Mouse (Mus musculus): Measurements from ENCODE around the gene Trhr2.

Trhr2 gene

DNA sequence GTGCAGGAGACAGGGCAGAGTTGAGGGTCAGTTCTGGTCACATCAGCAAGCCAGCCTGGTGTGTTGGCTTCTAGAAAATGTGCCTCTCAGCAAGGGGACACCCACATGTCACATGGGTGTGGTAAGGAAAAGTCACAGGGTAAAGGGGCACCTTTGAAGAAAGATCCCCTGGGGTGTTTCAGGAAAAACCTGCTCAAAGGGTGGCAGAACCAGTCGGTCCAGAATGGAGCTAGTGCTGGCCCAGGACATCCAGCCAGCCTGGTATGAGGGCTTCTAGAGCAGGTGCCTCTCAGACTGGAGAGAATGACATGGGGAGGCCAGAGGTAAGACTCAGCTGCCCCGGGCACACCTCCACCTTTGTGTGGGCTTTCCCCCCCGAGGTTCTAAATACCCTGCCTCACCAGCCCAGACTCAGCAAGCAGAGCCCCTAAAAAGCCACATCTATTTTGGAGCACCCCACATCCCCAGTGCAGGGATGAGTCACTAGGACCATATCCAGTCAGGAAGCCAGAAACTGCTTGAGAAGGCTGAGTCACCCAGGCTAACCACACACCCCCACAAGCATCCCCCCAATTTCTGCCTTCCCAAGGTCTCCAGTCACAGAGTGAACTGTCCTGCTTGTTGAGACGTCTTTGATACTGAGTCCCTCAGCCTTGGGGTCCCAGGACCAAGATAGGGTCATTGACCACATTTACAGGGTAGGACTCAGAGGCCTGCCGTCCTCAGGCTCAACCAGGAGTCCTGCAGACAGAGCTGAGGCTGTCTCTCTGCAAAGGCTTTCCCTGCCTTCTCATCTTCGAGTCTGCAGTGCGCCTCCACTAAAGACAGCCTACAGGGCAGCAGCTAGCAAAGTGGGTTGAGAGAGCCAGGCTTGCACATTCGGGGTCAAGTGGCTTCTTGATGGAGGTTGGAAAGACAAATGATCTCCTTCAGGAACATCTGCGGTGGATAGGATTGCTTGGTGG, 4.6 kb downstream of the Trhr2 start:
- DNase-seq (ENCODE audit: low read depth in 2 of 2, low spot score in 2 of 2), result no peak

DNA sequence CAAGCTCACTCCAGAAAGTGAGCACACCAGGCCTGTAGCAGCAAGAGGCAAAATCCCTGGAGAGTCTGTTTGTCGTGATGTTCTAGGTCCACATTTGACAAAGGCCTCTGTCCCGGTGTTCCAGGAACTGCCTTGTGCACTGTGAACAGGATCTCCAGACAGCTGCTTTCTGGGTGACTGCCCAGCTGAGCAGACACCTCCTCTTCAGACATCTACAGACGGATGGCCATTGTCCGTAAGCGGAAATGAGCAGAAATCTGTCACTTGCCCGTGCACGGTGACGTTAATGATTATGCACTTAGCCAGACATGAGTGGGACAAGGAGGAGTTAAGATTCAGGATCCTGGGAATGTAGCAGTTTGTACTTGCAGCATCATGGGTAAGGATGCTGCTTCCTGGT, 6.4 kb downstream of the Trhr2 start:
- no peak for DNase-seq (ENCODE audit: low read depth in 2 of 2, low spot score in 2 of 2)

- DNase-seq (ENCODE audit: low read depth in 2 of 2, low spot score in 2 of 2), result no peak
Measured at GRCm38 (mm10) chr8:122350309-122351089, 10.0 kb downstream of the Trhr2 start.

GRCm38 (mm10) chr8:122349357-122350297, 10.9 kb downstream of the Trhr2 start:
- no peak for DNase-seq (ENCODE audit: low read depth in 2 of 2, low spot score in 2 of 2)

- no peak for DNase-seq (ENCODE audit: low read depth in 2 of 2, low spot score in 2 of 2)
Measured at GRCm38 (mm10) chr8:122347811-122348552, 12.6 kb downstream of the Trhr2 start.

DNA sequence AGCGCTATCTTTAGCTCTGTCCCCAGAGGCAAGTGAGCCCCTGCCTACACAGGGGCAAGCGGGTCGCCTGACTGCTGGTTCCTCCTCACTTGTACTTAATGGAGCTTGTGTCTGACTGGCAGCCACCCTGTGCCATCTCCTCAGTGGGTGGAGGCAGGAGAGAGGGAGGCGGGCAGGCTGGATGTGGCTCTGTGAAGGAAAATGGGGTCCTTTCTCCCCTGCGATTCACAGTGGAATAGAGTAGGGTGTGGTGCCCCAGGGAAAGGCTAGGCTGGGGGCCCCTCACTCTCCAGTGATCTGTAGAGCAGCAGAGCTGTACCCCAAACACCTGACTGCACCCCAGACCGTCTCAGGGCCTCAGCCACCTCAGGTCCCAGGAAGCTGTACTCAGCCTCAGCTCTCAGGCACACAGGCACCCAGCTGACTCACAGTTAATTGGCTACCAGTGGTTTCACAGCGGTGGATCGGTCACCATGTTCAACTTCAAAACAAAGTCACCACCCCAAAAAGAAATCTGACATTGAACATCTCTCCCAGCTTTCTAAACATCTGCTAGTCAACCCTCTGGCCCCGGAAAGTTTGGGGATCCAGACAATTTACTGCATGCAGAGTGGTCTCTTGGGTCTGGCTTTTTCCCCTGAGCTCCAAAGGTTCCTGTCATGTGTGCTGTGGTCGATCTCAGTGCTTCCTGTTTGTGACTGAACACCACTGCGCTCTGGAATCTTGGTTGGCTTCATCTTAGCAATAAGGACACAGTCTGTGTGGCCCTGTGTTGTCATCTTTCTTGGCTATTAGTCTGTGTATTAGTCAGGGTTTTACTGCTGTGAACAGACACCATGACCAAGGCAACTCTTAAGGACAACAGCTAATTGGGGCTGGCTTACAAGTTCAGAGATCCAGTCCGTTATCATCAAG, 15.1 kb downstream of the Trhr2 start:
- DNase-seq (ENCODE audit: low read depth in 2 of 2, low spot score in 2 of 2), result no peak

GRCm38 (mm10) chr8:122344219-122344618, 16.3 kb downstream of the Trhr2 start:
- DNase-seq (ENCODE audit: low read depth in 2 of 2, low spot score in 2 of 2), result no peak

- DNase-seq (ENCODE audit: low read depth in 2 of 2, low spot score in 2 of 2), result no peak
Measured at GRCm38 (mm10) chr8:122343758-122344157, 16.8 kb downstream of the Trhr2 start.

DNA sequence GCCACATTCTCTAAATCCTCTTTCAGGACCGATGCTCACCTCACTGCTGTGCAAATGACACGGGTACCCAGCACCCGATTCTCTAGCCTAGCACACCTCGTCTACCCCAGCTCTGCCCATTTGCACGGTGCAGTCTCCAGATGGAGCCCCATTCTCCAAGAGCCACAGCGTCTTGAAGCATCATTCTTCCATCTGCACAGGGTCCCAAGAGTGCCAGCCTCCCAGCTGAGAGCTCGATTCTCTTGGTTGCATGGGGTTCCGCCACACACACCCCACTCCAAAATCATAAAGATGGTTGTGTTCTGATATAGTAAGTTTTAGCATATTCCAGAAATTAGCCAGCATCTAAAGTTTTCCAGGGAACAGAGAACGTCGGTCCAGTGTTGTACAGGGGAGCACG, 17.2 kb downstream of the Trhr2 start:
- no peak for DNase-seq (ENCODE audit: low read depth in 2 of 2, low spot score in 2 of 2)

DNA sequence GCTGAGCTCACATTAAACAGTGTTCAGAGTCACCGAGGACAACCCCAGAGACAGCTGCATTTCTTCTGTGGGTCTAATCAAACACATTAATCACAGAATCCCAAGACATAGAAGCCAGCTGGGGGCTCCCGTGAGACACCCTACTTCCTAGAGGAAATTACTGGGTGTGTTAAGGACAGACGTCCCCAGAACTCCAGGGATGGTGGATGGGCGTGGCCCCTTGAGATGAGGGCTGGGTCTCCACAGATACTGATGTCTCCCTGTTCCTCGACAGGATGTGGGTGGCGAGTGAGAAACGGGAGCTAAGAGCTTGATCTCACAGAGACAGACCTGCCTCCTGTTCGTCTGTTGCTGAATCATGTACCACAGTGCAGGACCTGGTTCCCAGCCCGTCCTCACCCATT, 17.7 kb downstream of the Trhr2 start:
- DNase-seq (ENCODE audit: low read depth in 2 of 2, low spot score in 2 of 2), result no peak

DNA sequence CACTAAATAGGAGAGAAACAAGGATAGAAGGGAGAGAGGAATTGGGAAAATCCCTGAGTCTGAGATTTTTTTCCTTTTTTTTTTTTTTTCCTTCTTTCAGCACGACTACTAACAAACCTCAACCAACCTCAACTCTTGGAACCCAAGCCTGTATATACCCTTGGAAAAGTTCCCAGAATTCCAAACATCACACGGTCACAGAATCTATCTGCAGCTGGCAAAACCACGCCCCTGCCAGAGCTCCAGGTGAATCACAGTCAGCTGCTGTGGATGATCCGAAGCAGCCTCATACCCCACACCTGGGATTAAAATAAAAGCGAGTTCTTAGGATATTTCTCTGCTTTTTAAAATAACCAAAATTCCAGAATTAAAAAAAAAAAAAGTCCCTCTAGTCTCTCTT, 18.2 kb downstream of the Trhr2 start:
- no peak for DNase-seq (ENCODE audit: low read depth in 2 of 2, low spot score in 2 of 2)

GRCm38 (mm10) chr8:122341790-122342189, 18.8 kb downstream of the Trhr2 start:
- no peak for DNase-seq (ENCODE audit: low read depth in 2 of 2, low spot score in 2 of 2)

DNA sequence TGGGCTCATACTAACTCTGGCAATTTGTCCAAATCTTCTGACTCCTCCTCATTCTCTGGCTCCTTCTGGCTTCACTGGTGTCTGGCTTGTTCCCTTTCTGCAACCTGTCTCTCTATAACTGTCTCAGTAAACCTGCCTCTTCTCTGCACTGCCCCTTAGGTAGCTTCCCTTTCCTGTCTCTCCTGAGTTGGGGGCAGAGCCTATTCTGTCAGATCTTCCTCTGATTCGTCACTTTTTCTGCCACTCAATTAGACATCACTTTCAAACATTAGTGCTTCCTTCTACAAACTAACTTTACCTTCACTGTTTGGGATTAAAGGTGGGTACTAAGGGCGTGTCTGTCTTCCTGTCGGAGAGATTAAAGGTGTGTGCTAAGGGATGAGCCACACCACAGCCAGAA, 19.8 kb downstream of the Trhr2 start:
- no peak for DNase-seq (ENCODE audit: low read depth in 2 of 2, low spot score in 2 of 2)

DNA sequence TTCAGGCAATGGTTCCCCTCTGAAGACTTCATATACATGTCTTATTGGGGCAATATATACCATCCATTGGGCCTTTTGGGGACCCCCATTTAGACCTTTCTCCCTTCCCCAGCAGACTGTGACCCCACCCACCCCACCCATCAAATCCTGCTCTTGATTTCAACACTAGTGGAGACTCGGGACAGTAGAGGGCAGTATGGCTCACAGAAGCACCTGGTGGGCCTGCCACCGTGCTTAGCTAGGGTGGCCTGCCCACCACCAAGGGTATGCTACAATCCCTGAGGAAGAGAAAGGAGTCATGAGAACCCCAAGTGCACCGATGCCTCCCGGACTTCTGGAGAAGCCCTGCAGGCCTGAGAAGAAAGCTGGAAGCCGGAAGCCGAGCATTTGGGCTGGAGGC, 21.7 kb downstream of the Trhr2 start:
- no peak for DNase-seq (ENCODE audit: low read depth in 2 of 2, low spot score in 2 of 2)

DNA sequence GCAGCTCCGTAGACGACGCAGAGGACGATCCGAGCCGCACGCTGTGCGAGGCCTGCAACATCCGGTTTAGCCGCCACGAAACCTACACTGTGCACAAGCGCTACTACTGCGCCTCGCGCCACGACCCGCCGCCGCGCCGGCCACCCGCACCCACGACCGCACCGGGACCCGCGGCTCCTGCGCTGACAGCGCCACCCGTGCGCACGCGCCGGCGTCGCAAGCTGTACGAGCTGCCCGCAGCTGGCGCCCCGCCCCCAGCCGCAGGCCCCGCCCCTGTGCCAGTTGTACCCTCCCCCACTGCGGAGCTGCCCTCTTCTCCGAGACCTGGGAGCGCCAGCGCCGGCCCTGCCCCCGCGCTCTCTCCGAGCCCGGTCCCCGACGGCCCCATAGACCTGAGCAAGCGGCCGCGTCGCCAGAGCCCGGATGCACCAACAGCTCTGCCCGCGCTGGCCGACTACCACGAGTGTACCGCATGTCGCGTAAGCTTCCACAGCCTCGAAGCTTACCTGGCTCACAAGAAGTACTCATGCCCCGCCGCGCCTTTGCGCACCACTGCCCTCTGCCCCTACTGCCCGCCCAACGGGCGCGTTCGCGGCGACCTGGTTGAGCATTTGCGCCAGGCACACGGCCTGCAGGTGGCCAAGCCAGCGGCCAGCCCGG, 24.2 kb downstream of the Trhr2 start:
- DNase-seq (ENCODE audit: low read depth in 2 of 2, low spot score in 2 of 2), result no peak

GRCm38 (mm10) chr8:122335638-122336250, 24.8 kb downstream of the Trhr2 start:
- no peak for DNase-seq (ENCODE audit: low read depth in 2 of 2, low spot score in 2 of 2)

DNA sequence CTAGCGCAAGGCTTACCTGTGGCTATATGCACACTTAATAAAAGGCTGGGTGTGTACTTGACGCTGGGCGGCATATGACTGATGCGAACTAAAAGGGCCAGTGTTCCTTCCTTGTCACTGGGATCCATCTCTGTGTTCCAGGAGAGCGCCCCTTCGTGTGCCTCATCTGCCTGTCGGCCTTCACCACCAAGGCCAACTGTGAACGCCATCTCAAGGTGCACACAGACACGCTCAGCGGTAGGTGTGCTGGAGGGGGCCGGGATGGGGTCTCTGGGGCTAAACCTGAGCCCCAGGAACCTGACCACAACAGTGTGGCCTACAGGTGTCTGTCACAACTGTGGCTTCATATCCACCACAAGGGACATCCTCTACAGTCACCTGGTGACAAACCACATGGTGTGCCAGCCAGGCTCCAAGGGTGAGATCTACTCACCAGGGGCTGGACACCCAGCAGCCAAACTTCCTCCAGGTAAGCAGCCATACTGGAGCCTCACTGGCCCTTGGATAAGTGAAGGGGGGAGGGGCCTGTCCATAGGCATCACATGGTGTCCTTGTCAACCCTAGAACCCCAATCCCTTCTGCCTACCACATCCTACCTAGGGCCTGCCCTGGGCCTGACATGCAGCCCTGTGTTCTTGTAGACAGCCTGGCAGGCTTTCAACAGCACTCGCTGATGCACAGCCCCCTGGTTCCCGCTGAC, 25.6 kb downstream of the Trhr2 start:
- no peak for DNase-seq (ENCODE audit: low read depth in 2 of 2, low spot score in 2 of 2)

DNA sequence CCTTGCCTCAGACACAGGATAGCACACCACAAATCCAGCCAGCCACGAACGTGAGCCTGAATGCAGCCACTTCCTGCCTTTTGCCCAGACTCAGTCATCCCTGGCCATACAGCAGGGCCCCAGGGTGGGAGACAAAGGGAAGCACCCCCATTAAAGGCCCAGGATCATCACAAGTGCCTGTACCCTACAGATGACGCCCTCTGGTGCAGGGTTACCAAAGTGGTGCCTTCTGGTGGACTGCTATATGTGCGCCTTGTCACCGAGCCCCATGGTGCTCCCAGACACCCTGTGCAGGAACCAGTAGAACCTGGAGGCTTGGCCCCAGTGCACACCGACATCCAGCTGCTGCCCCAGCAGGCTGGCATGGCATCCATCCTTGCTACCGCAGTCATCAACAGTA, 27.0 kb downstream of the Trhr2 start:
- no peak for DNase-seq (ENCODE audit: low read depth in 2 of 2, low spot score in 2 of 2)
